Mouse (Mus musculus): ENCODE measurements around the gene Cox8a. TPM values are rescaled to one million over a fixed set of nuclear protein-coding genes. Genes with fewer than 3 reads are reported as not detected.

Cox8a gene
- polyA plus RNA-seq, 1 experiment from 2014 or later, result 2,471 TPM

GRCm38 (mm10) chr19:7213010-7213409 lies 4.4 kb downstream of the Cox8a start:
- WGBS, result 92% methylated on average over 3 of the region's 3 CpGs
- Histone ChIP-seq H3K27me3 (ENCODE audit: insufficient read depth, low read length) (no peaks in the 10 kb centered on the region), H3K9me3 (replicated peaks; ENCODE audit: low read length) (no peaks in the 10 kb centered on the region), H3K4me1 (replicated peaks; ENCODE audit: insufficient read depth, low read length) (peaks cover 20% of the 10 kb centered on the region; the same call in 1 of the 2 replicates), H3K9ac (ENCODE audit: low read depth, low read length) (no peak overlapping the region), H3K36me3 (ENCODE audit: insufficient read depth, low read length) (peaks cover 14% of the 10 kb centered on the region), H3K27ac (no peak overlapping the region), H3K4me2 (ENCODE audit: low read length) (no peak overlapping the region), H3K4me3 (replicated peaks; ENCODE audit: low read depth, low read length) (no peak overlapping the region)
- TF ChIP-seq CTCF (IDR thresholded peaks at IDR 0.05; ENCODE audit: low read depth), result no peak
- DNase-seq (ENCODE audit: low spot score), result no peak
- ATAC-seq (replicated peaks; ENCODE audit: low FRiP score, low read depth), result no peak

- Histone ChIP-seq H3K9ac (ENCODE audit: low read depth, low read length) (no peak overlapping the region), H3K4me3 (replicated peaks; ENCODE audit: low read depth, low read length) (no peak overlapping the region), H3K4me2 (ENCODE audit: low read length) (no peak overlapping the region), H3K4me1 (replicated peaks; ENCODE audit: insufficient read depth, low read length) (peaks cover 20% of the 10 kb centered on the region; the same call in 1 of the 2 replicates), H3K36me3 (ENCODE audit: insufficient read depth, low read length) (peaks cover 14% of the 10 kb centered on the region), H3K27ac (no peak overlapping the region), H3K9me3 (replicated peaks; ENCODE audit: low read length) (no peaks in the 10 kb centered on the region), H3K27me3 (ENCODE audit: insufficient read depth, low read length) (no peaks in the 10 kb centered on the region)
- DNase-seq (ENCODE audit: low spot score) (no peak), ATAC-seq (replicated peaks; ENCODE audit: low FRiP score, low read depth) (no peak)
- 74% methylated on average over 1 of the region's 1 CpGs for WGBS
- no peak for TF ChIP-seq CTCF (IDR thresholded peaks at IDR 0.05; ENCODE audit: low read depth)
Measured at GRCm38 (mm10) chr19:7212216-7212615, 5.2 kb downstream of the Cox8a start.

- Histone ChIP-seq H3K36me3 (ENCODE audit: insufficient read depth, low read length) (peaks cover 12% of the 10 kb centered on the region), H3K4me1 (replicated peaks; ENCODE audit: insufficient read depth, low read length) (peaks cover 17% of the 10 kb centered on the region), H3K9ac (ENCODE audit: low read depth, low read length) (no peak overlapping the region), H3K9me3 (replicated peaks; ENCODE audit: low read length) (no peaks in the 10 kb centered on the region), H3K4me2 (ENCODE audit: low read length) (no peak overlapping the region), H3K27me3 (ENCODE audit: insufficient read depth, low read length) (no peaks in the 10 kb centered on the region), H3K27ac (no peak overlapping the region), H3K4me3 (replicated peaks; ENCODE audit: low read depth, low read length) (no peak overlapping the region)
- no peak for DNase-seq (ENCODE audit: low spot score)
- WGBS, result 89% methylated on average over 7 of the region's 7 CpGs
- peak; percentile 46; the same call in 1 of the 2 replicates for TF ChIP-seq CTCF (IDR thresholded peaks at IDR 0.05; ENCODE audit: low read depth)
- ATAC-seq (replicated peaks; ENCODE audit: low FRiP score, low read depth), result no peak
Measured at GRCm38 (mm10) chr19:7209907-7210646, 7.3 kb downstream of the Cox8a start.

- Histone ChIP-seq H3K4me3 (replicated peaks; ENCODE audit: low read depth, low read length) (peak within 1 kb of the TSS; percentile 92), H3K4me1 (replicated peaks; ENCODE audit: insufficient read depth, low read length) (peaks cover 20% of the 10 kb centered on the region), H3K9me3 (replicated peaks; ENCODE audit: low read length) (no peaks in the 10 kb centered on the region), H3K9ac (ENCODE audit: low read depth, low read length) (peak within 1 kb of the TSS; percentile 83), H3K36me3 (ENCODE audit: insufficient read depth, low read length) (peaks cover 21% of the 10 kb centered on the region), H3K27ac (peak within 1 kb of the TSS; percentile 98), H3K27me3 (ENCODE audit: insufficient read depth, low read length) (no peaks in the 10 kb centered on the region), H3K4me2 (ENCODE audit: low read length) (peak within 1 kb of the TSS; percentile 81)
- under 1% methylated on average over 79 of the region's 79 CpGs for WGBS
- ATAC-seq (replicated peaks; ENCODE audit: low FRiP score, low read depth) (peak; percentile 95), DNase-seq (ENCODE audit: low spot score) (peak; percentile 99)
- TF ChIP-seq CTCF (IDR thresholded peaks at IDR 0.05; ENCODE audit: low read depth), result peak; percentile 6; the same call in 1 of the 2 replicates
Measured at GRCm38 (mm10) chr19:7205753-7206736, 11.4 kb downstream of the Cox8a start, which contains the start of gene Otub1. Otub1 (minus strand) TSS chr19:7206316.

- peaks cover 28% of the 10 kb centered on the region for H3K36me3 ChIP-seq (ENCODE audit: insufficient read depth, low read length)
- peaks cover 20% of the 10 kb centered on the region for H3K4me1 ChIP-seq (replicated peaks; ENCODE audit: insufficient read depth, low read length)
- H3K4me2 ChIP-seq (ENCODE audit: low read length), result peak overlapping the region; percentile 81
- H3K9me3 ChIP-seq (replicated peaks; ENCODE audit: low read length), result no peaks in the 10 kb centered on the region
- WGBS, result 20% methylated on average over 7 of the region's 7 CpGs
- H3K27ac ChIP-seq, result peak overlapping the region; percentile 98
- peak overlapping the region; percentile 83 for H3K9ac ChIP-seq (ENCODE audit: low read depth, low read length)
- TF ChIP-seq CTCF (IDR thresholded peaks at IDR 0.05; ENCODE audit: low read depth), result no peak
- DNase-seq (ENCODE audit: low spot score) (no peak), ATAC-seq (replicated peaks; ENCODE audit: low FRiP score, low read depth) (no peak)
- no peaks in the 10 kb centered on the region for H3K27me3 ChIP-seq (ENCODE audit: insufficient read depth, low read length)
- H3K4me3 ChIP-seq (replicated peaks; ENCODE audit: low read depth, low read length), result peak overlapping the region; percentile 92
Measured at GRCm38 (mm10) chr19:7205326-7205725, 12.1 kb downstream of the Cox8a start.

DNA sequence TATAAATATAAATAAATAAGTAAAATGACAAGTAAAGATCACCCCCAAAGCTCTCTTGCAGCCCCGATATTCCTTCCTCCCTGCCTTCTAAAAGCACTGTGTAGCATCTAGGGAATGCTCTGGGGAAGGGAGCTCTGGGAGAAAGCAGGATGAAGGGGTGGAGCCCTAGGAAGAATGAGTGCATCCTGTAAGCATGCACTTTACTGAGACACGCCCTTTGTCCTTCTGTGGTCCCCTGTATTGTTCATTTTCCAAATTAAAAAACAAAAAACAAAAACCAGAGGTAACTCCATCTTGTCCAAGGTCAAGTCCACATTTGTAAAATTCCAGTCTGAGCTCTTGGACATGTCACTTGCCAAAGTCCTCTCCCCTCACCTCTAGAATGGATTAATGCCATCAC lies 12.5 kb downstream of the Cox8a start:
- peak overlapping the region; percentile 81 for H3K4me2 ChIP-seq (ENCODE audit: low read length)
- no peak for TF ChIP-seq CTCF (IDR thresholded peaks at IDR 0.05; ENCODE audit: low read depth)
- DNase-seq (ENCODE audit: low spot score) (no peak), ATAC-seq (replicated peaks; ENCODE audit: low FRiP score, low read depth) (no peak)
- H3K4me1 ChIP-seq (replicated peaks; ENCODE audit: insufficient read depth, low read length), result peaks cover 20% of the 10 kb centered on the region
- H3K36me3 ChIP-seq (ENCODE audit: insufficient read depth, low read length), result peaks cover 33% of the 10 kb centered on the region
- peak overlapping the region; percentile 83 for H3K9ac ChIP-seq (ENCODE audit: low read depth, low read length)
- H3K9me3 ChIP-seq (replicated peaks; ENCODE audit: low read length), result no peaks in the 10 kb centered on the region
- peak overlapping the region; percentile 98; the same call in 1 of the 2 replicates for H3K27ac ChIP-seq
- no peaks in the 10 kb centered on the region for H3K27me3 ChIP-seq (ENCODE audit: insufficient read depth, low read length)
- H3K4me3 ChIP-seq (replicated peaks; ENCODE audit: low read depth, low read length), result peak overlapping the region; percentile 92; the same call in 1 of the 2 replicates
- WGBS, result 60% methylated on average over 2 of the region's 2 CpGs
